Mouse (Mus musculus) stomach, adult 2 months (tissue): ENCODE measurements around the gene Bcl2a1b. TPM values are rescaled to one million over a fixed set of nuclear protein-coding genes. Genes with fewer than 3 reads are reported as not detected.

ENCODE experiments used
- polyA plus RNA-seq: library from polyadenylated mRNA; depleted of rRNA; stranded (reverse); fragments of >200 nt; gene quantifications from 2 replicates; pipeline ENCODE4 v1.2.3, GENCODE M21; 2012; rRNA removed

Gene Bcl2a1b
- 0.10 and 0.62 TPM in 2 replicates for polyA plus RNA-seq

GRCm38 (mm10) chr9:89198969-89199416 lies at the start of gene Bcl2a1b, which contains the start of gene Gm29094:
Bcl2a1b (plus strand) TSS chr9:89199209.
Gm29094 (plus strand) TSS chr9:89199379.

GRCm38 (mm10) chr9:89210353-89211064 lies 11.5 kb downstream of the Bcl2a1b start, which contains the start of gene Mthfs:
Mthfs (plus strand) TSS chr9:89210676.

Other genes with a start within 250 kb of the Bcl2a1b start
- gene Bcl2a1a, start 242.3 kb upstream of the Bcl2a1b start, polyA plus RNA-seq: 0.11 and 0.18 TPM in 2 replicates
- gene Trim43b, start 106.4 kb upstream of the Bcl2a1b start, polyA plus RNA-seq: not detected in 2 replicates
- gene Gm29094, start 170 bp downstream of the Bcl2a1b start, polyA plus RNA-seq: not detected in 2 replicates
- 1.3 and 2.7 TPM in 2 replicates for gene Mthfs, start 11.5 kb downstream of the Bcl2a1b start, polyA plus RNA-seq